14 mouse cellular contexts compared by ENCODE assay signal in the genomic region with DNA sequence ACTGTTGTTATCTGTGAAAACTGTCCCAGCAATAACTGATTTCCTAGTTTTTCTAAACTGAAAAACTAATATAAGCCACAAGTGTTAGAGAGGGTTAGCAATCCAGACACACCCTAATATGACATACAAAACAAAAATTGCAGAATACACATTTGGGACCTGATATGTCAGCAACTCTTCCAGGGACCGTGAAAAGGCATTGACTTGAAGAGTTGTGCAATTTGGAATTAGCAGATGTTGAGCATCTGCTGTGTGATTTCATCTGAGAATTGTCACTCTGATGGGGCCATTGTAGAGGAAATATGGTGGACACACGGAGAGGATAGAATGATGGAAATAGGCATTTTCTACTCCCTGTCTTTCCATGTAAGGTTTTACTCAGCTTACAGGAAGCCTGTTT.
"Had no signal": no experiment of that assay in that cellular context is flagged by ENCODE, and none has a peak within 500 bp of the region (broad histone marks: within the 10 kb centered on the region; RNA-seq: fewer than 3 reads in every experiment).

No protein-coding gene starts in this region.

- DNase-seq: kidney, postnatal 25 days; layer of hippocampus, adult 9-11 months; layer of hippocampus, postnatal 36 days; retina, postnatal 1 day; right cerebral cortex, postnatal 4 days; thymus, adult 2 months; thymus, postnatal 25 days had no signal

- H3K27me3 ChIP-seq: limb, embryonic 15.5 days; liver, embryonic 12.5 days; lung, embryonic 15.5 days; midbrain, embryonic 12.5 days; neural tube, embryonic 13.5 days; stomach, embryonic 15.5 days had no signal

- H3K4me3 ChIP-seq: limb, embryonic 15.5 days; liver, embryonic 12.5 days; lung, embryonic 15.5 days; midbrain, embryonic 12.5 days; neural tube, embryonic 13.5 days; stomach, embryonic 15.5 days had no signal

- H3K4me2 ChIP-seq: limb, embryonic 15.5 days; liver, embryonic 12.5 days; lung, embryonic 15.5 days; midbrain, embryonic 12.5 days; neural tube, embryonic 13.5 days; stomach, embryonic 15.5 days had no signal

- H3K27ac ChIP-seq: limb, embryonic 15.5 days; liver, embryonic 12.5 days; lung, embryonic 15.5 days; midbrain, embryonic 12.5 days; neural tube, embryonic 13.5 days; stomach, embryonic 15.5 days had no signal

- H3K9me3 ChIP-seq: limb, embryonic 15.5 days; liver, embryonic 12.5 days; lung, embryonic 15.5 days; midbrain, embryonic 12.5 days; stomach, embryonic 15.5 days had no signal

- H3K36me3 ChIP-seq: limb, embryonic 15.5 days; liver, embryonic 12.5 days; lung, embryonic 15.5 days; midbrain, embryonic 12.5 days; neural tube, embryonic 13.5 days; stomach, embryonic 15.5 days had no signal

- H3K4me1 ChIP-seq: limb, embryonic 15.5 days; liver, embryonic 12.5 days; lung, embryonic 15.5 days; midbrain, embryonic 12.5 days; neural tube, embryonic 13.5 days; stomach, embryonic 15.5 days had no signal

- ATAC-seq: liver, embryonic 12.5 days; midbrain, embryonic 16.5 days had no signal

- H3K9ac ChIP-seq: limb, embryonic 15.5 days; liver, embryonic 12.5 days; lung, embryonic 15.5 days; midbrain, embryonic 12.5 days; neural tube, embryonic 13.5 days; stomach, embryonic 15.5 days had no signal
